ENCODE assay signal across 15 mouse cellular contexts in genomic region chr3:16853992-16854391, GRCm38 (mm10).
A peak's percentile ranks its signal among the peaks of the same experiment; 100 is the strongest.
DNase-seq lines count a peak whose midpoint lies in the region; ATAC-seq and TF ChIP-seq lines count a peak whose summit lies in the region.
"Had no signal": no experiment of that assay in that cellular context is flagged by ENCODE, and none has a peak within 500 bp of the region (broad histone marks: within the 10 kb centered on the region; RNA-seq: fewer than 3 reads in every experiment).

No protein-coding gene starts in this region.

- H3K4me3 ChIP-seq in left cerebral cortex, adult 2 months: no peak overlapping the region
- H3K4me3 ChIP-seq in hindbrain, embryonic 12.5 days: no peak overlapping the region
- no peak overlapping the region for H3K4me3 ChIP-seq in midbrain, embryonic 13.5 days (replicated peaks)
- H3K4me3 ChIP-seq in intestine, postnatal 0 days (ENCODE audit: low read depth, low read length): no peak overlapping the region
- H3K4me3 ChIP-seq: embryonic facial prominence, embryonic 10.5 days; liver, embryonic 12.5 days had no signal

- peak; percentile 82 for ATAC-seq in hindbrain, embryonic 12.5 days (ENCODE audit: low FRiP score)
- peak; percentile 92 for ATAC-seq in midbrain, embryonic 13.5 days
- no peak for ATAC-seq in intestine, postnatal 0 days
- no peak for ATAC-seq in megakaryocyte, adult 5-6 weeks (ENCODE audit: poor library complexity, severe bottlenecking)
- ATAC-seq: liver, embryonic 12.5 days; lung, postnatal 0 days had no signal

- TF ChIP-seq CTCF in left cerebral cortex, adult 2 months (IDR thresholded peaks at IDR 0.05): no peak
- TF ChIP-seq CTCF in intestine, postnatal 0 days (IDR thresholded peaks at IDR 0.05; ENCODE audit: low read depth): no peak

- intact Hi-C loops in left cerebral cortex, postnatal 4 days (cut with DNase I): no loop called here
- intact Hi-C loops in left cerebral cortex, adult 2 months (cut with DNase I): no loop called here

- no peak overlapping the region for H3K9ac ChIP-seq in hindbrain, embryonic 12.5 days
- H3K9ac ChIP-seq in midbrain, embryonic 13.5 days (replicated peaks): peak overlapping the region; percentile 46; the same call in 1 of the 2 replicates
- H3K9ac ChIP-seq in intestine, postnatal 0 days (ENCODE audit: low read depth, low read length): no peak overlapping the region
- H3K9ac ChIP-seq: liver, embryonic 12.5 days had no signal

- no peaks in the 10 kb centered on the region for H3K36me3 ChIP-seq in hindbrain, embryonic 12.5 days
- H3K36me3 ChIP-seq in midbrain, embryonic 13.5 days: no peaks in the 10 kb centered on the region
- no peaks in the 10 kb centered on the region for H3K36me3 ChIP-seq in intestine, postnatal 0 days (ENCODE audit: control insufficient read depth, insufficient read depth)
- H3K36me3 ChIP-seq: embryonic facial prominence, embryonic 10.5 days; liver, embryonic 12.5 days had no signal

- H3K4me1 ChIP-seq in hindbrain, embryonic 12.5 days: peaks cover 3% of the 10 kb centered on the region; the same call in 1 of the 2 replicates
- H3K4me1 ChIP-seq in midbrain, embryonic 13.5 days (replicated peaks): peaks cover 31% of the 10 kb centered on the region
- no peaks in the 10 kb centered on the region for H3K4me1 ChIP-seq in intestine, postnatal 0 days (replicated peaks; ENCODE audit: control insufficient read depth, insufficient read depth, low read length)
- H3K4me1 ChIP-seq: embryonic facial prominence, embryonic 10.5 days; liver, embryonic 12.5 days had no signal

- H3K4me2 ChIP-seq in hindbrain, embryonic 12.5 days (replicated peaks): no peak overlapping the region
- peak overlapping the region; percentile 23; the same call in 1 of the 2 replicates for H3K4me2 ChIP-seq in midbrain, embryonic 13.5 days (replicated peaks)
- H3K4me2 ChIP-seq in intestine, postnatal 0 days (replicated peaks; ENCODE audit: low read depth): no peak overlapping the region
- H3K4me2 ChIP-seq: liver, embryonic 12.5 days had no signal

- DNase-seq in left cerebral cortex, postnatal 4 days: peak; percentile 15
- DNase-seq in left cerebral cortex, adult 2 months (ENCODE audit: extremely low spot score in 1 of 2, low spot score in 2 of 2): no peak
- peak; percentile 67 for DNase-seq in retina, postnatal 1 day
- DNase-seq in heart, adult 11 months: no peak
- DNase-seq: adrenal gland, adult 8-10 months; kidney, adult 2 months; thymus, adult 2 months had no signal

- WGBS in hindbrain, embryonic 12.5 days: 42% methylated on average over 5 of the region's 5 CpGs
- WGBS in midbrain, embryonic 13.5 days: 37% methylated on average over 5 of the region's 5 CpGs
- 62% methylated on average over 5 of the region's 5 CpGs for WGBS in intestine, postnatal 0 days

- no peaks in the 10 kb centered on the region for H3K27me3 ChIP-seq in hindbrain, embryonic 12.5 days
- no peaks in the 10 kb centered on the region for H3K27me3 ChIP-seq in midbrain, embryonic 13.5 days
- H3K27me3 ChIP-seq in intestine, postnatal 0 days (replicated peaks; ENCODE audit: control insufficient read depth, insufficient read depth, low read length): no peaks in the 10 kb centered on the region
- H3K27me3 ChIP-seq: CH12.LX; liver, embryonic 12.5 days had no signal

- H3K9me3 ChIP-seq in hindbrain, embryonic 12.5 days (replicated peaks): no peaks in the 10 kb centered on the region
- H3K9me3 ChIP-seq in midbrain, embryonic 13.5 days: no peaks in the 10 kb centered on the region
- no peaks in the 10 kb centered on the region for H3K9me3 ChIP-seq in intestine, postnatal 0 days (ENCODE audit: control insufficient read depth)
- H3K9me3 ChIP-seq: embryonic facial prominence, embryonic 10.5 days; liver, embryonic 12.5 days had no signal

- no peak overlapping the region for H3K27ac ChIP-seq in left cerebral cortex, adult 2 months
- H3K27ac ChIP-seq in hindbrain, embryonic 12.5 days: peak overlapping the region; percentile 87
- peak overlapping the region; percentile 90 for H3K27ac ChIP-seq in midbrain, embryonic 13.5 days
- no peak overlapping the region for H3K27ac ChIP-seq in intestine, postnatal 0 days (ENCODE audit: low read depth, low read length)
- H3K27ac ChIP-seq: embryonic facial prominence, embryonic 10.5 days; liver, embryonic 12.5 days had no signal

Comparison
In these comparisons a context has a peak if more than half of its experiments do, and no peak if none do; other contexts are left out.
1. DNase-seq: peak in left cerebral cortex, postnatal 4 days (single experiment) and retina, postnatal 1 day (single experiment); none in left cerebral cortex, adult 2 months (0 of 2) and heart, adult 11 months (single experiment).
2. H3K27ac ChIP-seq: peak in hindbrain, embryonic 12.5 days (single experiment) and midbrain, embryonic 13.5 days (single experiment); none in left cerebral cortex, adult 2 months (single experiment) and intestine, postnatal 0 days (single experiment).
3. ATAC-seq: peak in hindbrain, embryonic 12.5 days (single experiment) and midbrain, embryonic 13.5 days (single experiment); none in intestine, postnatal 0 days (single experiment) and megakaryocyte, adult 5-6 weeks (single experiment).